Mouse (Mus musculus): ENCODE measurements around the gene Olfr51.

GRCm38 (mm10) chr11:50964886-50965285 is 38.5 kb upstream of the Olfr51 start:
- TF ChIP-seq CTCF (IDR thresholded peaks at IDR 0.05; ENCODE audit: borderline replicate concordance, control insufficient read depth, extremely low read depth, insufficient read depth, low read length, poor library complexity): no peak
- TF ChIP-seq POLR2A (IDR thresholded peaks at IDR 0.05; ENCODE audit: control insufficient read depth, extremely low read depth, insufficient read depth, low read length, poor library complexity): no peak
